Mouse (Mus musculus): ENCODE measurements around the gene Tfap4. TPM values are rescaled to one million over a fixed set of nuclear protein-coding genes. Genes with fewer than 3 reads are reported as not detected.

Gene Tfap4
- polyA plus RNA-seq, 1 experiment = 5.0 TPM

GRCm38 (mm10) chr16:4602189-4602588, 42.5 kb upstream of the Tfap4 start:
- TF ChIP-seq CTCF (IDR thresholded peaks at IDR 0.05; ENCODE audit: extremely low read depth, insufficient read depth, low read length) (no peak), POLR2A (IDR thresholded peaks at IDR 0.05; ENCODE audit: extremely low read depth, insufficient read depth, low read length) (no peak)
- Histone ChIP-seq H3K4me3 (ENCODE audit: insufficient read depth, low read length) (no peak overlapping the region), H3K27ac (ENCODE audit: insufficient read depth, low read length) (no peak overlapping the region), H3K4me1 (ENCODE audit: control insufficient read depth, insufficient read depth, low read length) (peaks cover 3% of the 10 kb centered on the region; the same call in 1 of the 2 replicates)

- Histone ChIP-seq H3K27ac (ENCODE audit: insufficient read depth, low read length) (no peak overlapping the region), H3K4me1 (ENCODE audit: control insufficient read depth, insufficient read depth, low read length) (peaks cover 2% of the 10 kb centered on the region; the same call in 1 of the 2 replicates), H3K4me3 (ENCODE audit: insufficient read depth, low read length) (no peak overlapping the region)
- TF ChIP-seq CTCF (IDR thresholded peaks at IDR 0.05; ENCODE audit: extremely low read depth, insufficient read depth, low read length) = no peak
- no peak for TF ChIP-seq POLR2A (IDR thresholded peaks at IDR 0.05; ENCODE audit: extremely low read depth, insufficient read depth, low read length)
These were observed 41.2 kb upstream of the Tfap4 start for GRCm38 (mm10) chr16:4600701-4601310.

DNA sequence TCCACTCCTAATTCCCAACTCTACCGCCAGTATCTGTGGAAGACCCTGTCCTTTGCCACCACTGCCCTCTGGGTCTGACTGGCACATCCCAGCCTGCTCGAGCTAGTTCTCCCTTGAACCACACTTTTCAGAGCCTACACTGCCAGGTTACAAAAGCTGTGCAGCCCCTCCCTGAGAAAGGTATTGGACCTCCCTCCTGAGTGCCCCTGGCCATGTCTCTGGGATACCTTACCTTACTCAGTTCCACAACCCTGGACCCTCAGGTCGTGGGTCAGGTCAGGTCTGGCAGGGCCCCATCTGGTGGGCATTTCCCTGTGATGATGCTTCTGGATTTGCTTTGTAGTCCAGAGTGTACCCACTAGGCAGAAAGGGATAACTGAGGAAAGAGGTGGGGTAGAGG, 40.0 kb upstream of the Tfap4 start:
- H3K4me1 ChIP-seq (ENCODE audit: control insufficient read depth, insufficient read depth, low read length) = peaks cover 2% of the 10 kb centered on the region; the same call in 1 of the 2 replicates

DNA sequence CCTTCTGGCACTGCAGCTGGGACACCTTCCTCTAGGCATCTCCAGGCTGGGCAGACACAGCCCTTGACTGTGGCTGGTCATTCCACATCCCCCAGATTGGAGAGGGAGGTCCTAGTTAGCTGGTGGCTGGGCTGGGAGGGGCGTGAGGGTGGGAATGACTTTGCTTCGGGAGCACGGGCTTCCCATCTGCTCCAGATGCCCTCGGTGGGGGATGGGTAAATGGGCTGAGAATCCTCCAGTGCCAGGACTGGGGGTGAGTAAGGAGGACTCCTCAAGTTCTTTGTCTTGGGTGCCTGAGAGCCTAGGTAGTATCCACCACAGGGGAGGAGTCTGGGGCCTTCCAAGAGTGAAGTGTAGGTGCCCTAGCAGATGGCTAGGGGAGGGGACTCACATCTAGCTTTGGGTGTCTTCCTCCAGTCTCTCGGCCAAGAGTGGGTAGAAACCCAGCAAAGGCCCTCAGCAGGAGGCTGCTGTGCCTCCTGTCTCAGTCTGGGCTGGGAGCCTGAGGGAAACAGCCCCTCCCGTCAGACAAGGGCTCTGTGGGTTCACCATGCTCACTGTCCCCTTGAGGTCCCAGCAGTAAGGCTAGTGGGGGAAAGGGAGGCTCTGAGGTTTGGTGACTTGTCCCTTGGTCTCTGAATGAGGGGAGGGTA, 39.4 kb upstream of the Tfap4 start:
- Histone ChIP-seq H3K27ac (ENCODE audit: insufficient read depth, low read length) (no peak overlapping the region), H3K4me3 (ENCODE audit: insufficient read depth, low read length) (no peak overlapping the region), H3K4me1 (ENCODE audit: control insufficient read depth, insufficient read depth, low read length) (peaks cover 2% of the 10 kb centered on the region; the same call in 1 of the 2 replicates)
- no peak for TF ChIP-seq POLR2A (IDR thresholded peaks at IDR 0.05; ENCODE audit: extremely low read depth, insufficient read depth, low read length)
- no peak for TF ChIP-seq CTCF (IDR thresholded peaks at IDR 0.05; ENCODE audit: extremely low read depth, insufficient read depth, low read length)

More for the DNA sequence above, 40.0 kb upstream of the Tfap4 start:
- TF ChIP-seq CTCF (IDR thresholded peaks at IDR 0.05; ENCODE audit: extremely low read depth, insufficient read depth, low read length) = no peak
- Histone ChIP-seq H3K4me3 (ENCODE audit: insufficient read depth, low read length) (no peak overlapping the region), H3K27ac (ENCODE audit: insufficient read depth, low read length) (no peak overlapping the region)

- no peak for TF ChIP-seq POLR2A (IDR thresholded peaks at IDR 0.05; ENCODE audit: extremely low read depth, insufficient read depth, low read length)
- TF ChIP-seq CTCF (IDR thresholded peaks at IDR 0.05; ENCODE audit: extremely low read depth, insufficient read depth, low read length) = no peak
- Histone ChIP-seq H3K4me1 (ENCODE audit: control insufficient read depth, insufficient read depth, low read length) (peaks cover 3% of the 10 kb centered on the region; the same call in 1 of the 2 replicates), H3K27ac (ENCODE audit: insufficient read depth, low read length) (no peak overlapping the region), H3K4me3 (ENCODE audit: insufficient read depth, low read length) (no peak overlapping the region)
These were observed 38.4 kb upstream of the Tfap4 start for GRCm38 (mm10) chr16:4598041-4598440.

GRCm38 (mm10) chr16:4597296-4597695, 37.6 kb upstream of the Tfap4 start:
- no peak overlapping the region for H3K27ac ChIP-seq (ENCODE audit: insufficient read depth, low read length)
- H3K4me1 ChIP-seq (ENCODE audit: control insufficient read depth, insufficient read depth, low read length) = peaks cover 3% of the 10 kb centered on the region; the same call in 1 of the 2 replicates
- TF ChIP-seq POLR2A (IDR thresholded peaks at IDR 0.05; ENCODE audit: extremely low read depth, insufficient read depth, low read length) (no peak), CTCF (IDR thresholded peaks at IDR 0.05; ENCODE audit: extremely low read depth, insufficient read depth, low read length) (no peak)
- no peak overlapping the region for H3K4me3 ChIP-seq (ENCODE audit: insufficient read depth, low read length)

DNA sequence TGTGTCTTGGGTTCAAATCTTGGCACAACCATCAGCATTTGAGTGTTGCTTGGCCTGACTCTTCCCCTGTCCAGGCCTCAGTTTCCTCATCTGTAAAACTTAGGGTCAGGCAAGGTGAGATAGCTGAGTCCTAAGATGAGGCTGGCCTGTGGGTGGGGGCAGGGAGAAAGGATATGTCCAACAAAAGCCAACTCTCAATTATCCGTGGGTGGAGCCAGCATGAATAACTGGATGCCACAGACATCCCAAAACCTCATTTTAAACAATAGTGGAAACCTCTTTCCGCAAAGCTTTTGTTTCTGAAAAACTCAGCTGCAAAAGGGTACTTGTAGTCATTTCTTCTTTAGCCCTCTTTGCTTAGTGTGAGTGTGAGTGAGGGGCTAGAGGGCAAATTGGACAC, 37.2 kb upstream of the Tfap4 start:
- H3K4me3 ChIP-seq (ENCODE audit: insufficient read depth, low read length) = no peak overlapping the region
- TF ChIP-seq POLR2A (IDR thresholded peaks at IDR 0.05; ENCODE audit: extremely low read depth, insufficient read depth, low read length) = no peak
- no peak for TF ChIP-seq CTCF (IDR thresholded peaks at IDR 0.05; ENCODE audit: extremely low read depth, insufficient read depth, low read length)
- H3K4me1 ChIP-seq (ENCODE audit: control insufficient read depth, insufficient read depth, low read length) = peaks cover 3% of the 10 kb centered on the region; the same call in 1 of the 2 replicates
- H3K27ac ChIP-seq (ENCODE audit: insufficient read depth, low read length) = no peak overlapping the region

GRCm38 (mm10) chr16:4596141-4596728, 36.6 kb upstream of the Tfap4 start:
- Histone ChIP-seq H3K4me1 (ENCODE audit: control insufficient read depth, insufficient read depth, low read length) (peaks cover 3% of the 10 kb centered on the region; the same call in 1 of the 2 replicates), H3K27ac (ENCODE audit: insufficient read depth, low read length) (no peak overlapping the region), H3K4me3 (ENCODE audit: insufficient read depth, low read length) (peak overlapping the region; percentile 62; the same call in 1 of the 2 replicates)
- TF ChIP-seq POLR2A (IDR thresholded peaks at IDR 0.05; ENCODE audit: extremely low read depth, insufficient read depth, low read length) = no peak
- TF ChIP-seq CTCF (IDR thresholded peaks at IDR 0.05; ENCODE audit: extremely low read depth, insufficient read depth, low read length) = no peak

DNA sequence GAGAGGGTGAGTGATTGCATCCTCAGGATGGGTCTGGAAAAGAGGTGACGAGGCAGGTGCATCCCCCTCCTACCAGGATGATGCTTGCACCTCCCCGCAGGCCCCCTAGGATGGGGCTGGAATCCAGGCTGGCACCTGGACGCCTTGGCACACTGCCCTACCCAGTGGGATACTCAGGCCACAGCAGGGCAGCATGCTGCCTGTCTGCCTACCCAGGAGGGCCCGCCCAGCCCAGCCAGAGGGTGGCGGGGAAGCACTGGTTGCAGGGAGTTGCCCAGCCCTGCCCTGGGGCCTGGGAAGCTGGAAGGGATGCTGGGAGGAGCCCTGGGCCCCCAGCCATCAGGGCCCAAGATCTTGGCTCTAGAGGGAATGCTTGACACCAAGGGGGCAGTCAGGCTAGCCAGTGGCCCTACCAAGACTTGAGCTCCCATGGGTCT, 35.9 kb upstream of the Tfap4 start:
- H3K4me1 ChIP-seq (ENCODE audit: control insufficient read depth, insufficient read depth, low read length) = peaks cover 3% of the 10 kb centered on the region; the same call in 1 of the 2 replicates
- no peak overlapping the region for H3K27ac ChIP-seq (ENCODE audit: insufficient read depth, low read length)
- no peak for TF ChIP-seq CTCF (IDR thresholded peaks at IDR 0.05; ENCODE audit: extremely low read depth, insufficient read depth, low read length)
- TF ChIP-seq POLR2A (IDR thresholded peaks at IDR 0.05; ENCODE audit: extremely low read depth, insufficient read depth, low read length) = no peak

More for the DNA sequence above, 35.9 kb upstream of the Tfap4 start:
- peak overlapping the region; percentile 62 for H3K4me3 ChIP-seq (ENCODE audit: insufficient read depth, low read length)
